Mouse (Mus musculus): ENCODE results near the gene Klf9. TPM values are rescaled to one million over a fixed set of nuclear protein-coding genes. Genes with fewer than 3 reads are reported as not detected.
A peak's percentile ranks its signal among the peaks of the same experiment; 100 is the strongest.

The Klf9 gene
- polyA plus RNA-seq, 1 experiment from 2014 or later = 3.1 TPM

DNA sequence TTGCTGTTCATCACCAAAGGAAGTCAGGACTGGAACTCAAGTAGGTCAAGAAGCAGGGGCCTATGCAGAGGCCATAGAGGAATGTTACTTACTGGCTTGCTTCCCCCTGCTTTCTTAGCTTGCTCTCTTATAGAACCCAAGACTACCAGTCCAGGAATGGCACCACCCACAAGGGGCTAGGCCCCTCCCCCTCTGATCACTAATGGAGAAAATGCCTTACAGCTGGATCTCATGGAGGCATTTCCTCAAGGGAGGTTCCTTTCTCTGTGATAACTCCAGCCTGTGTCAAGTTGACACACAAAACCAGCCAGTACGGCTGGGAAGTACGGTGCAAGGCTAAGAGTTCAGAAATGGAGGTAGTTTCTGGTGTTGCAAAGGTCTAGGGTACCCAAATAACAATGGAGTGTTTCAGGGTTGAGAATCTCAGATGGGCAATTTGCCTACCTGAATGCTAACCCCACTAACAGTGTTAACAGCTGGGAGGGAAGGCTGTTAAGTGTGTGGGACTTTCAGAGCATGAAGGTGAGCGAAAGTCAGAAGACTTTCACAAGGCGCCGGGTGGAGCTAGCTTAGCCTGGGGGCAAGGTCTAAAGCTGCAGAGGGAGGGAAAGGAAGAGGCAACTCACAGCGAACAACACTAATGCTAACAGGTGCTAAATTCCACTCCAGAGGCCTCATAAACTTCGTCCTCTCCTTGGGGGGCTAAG lies 8.2 kb upstream of the Klf9 start:
- WGBS = 54% methylated on average over 7 of the region's 7 CpGs
- Histone ChIP-seq H3K36me3 (no peaks in the 10 kb centered on the region), H3K27ac (no peak overlapping the region), H3K4me3 (no peak overlapping the region), H3K9me3 (replicated peaks) (no peaks in the 10 kb centered on the region), H3K4me2 (no peak overlapping the region), H3K4me1 (replicated peaks) (peaks cover 33% of the 10 kb centered on the region), H3K9ac (no peak overlapping the region), H3K27me3 (peaks cover 20% of the 10 kb centered on the region)
- no peak for ATAC-seq (replicated peaks; ENCODE audit: insufficient number of reproducible peaks, insufficient read depth, low FRiP score, low read depth)

DNA sequence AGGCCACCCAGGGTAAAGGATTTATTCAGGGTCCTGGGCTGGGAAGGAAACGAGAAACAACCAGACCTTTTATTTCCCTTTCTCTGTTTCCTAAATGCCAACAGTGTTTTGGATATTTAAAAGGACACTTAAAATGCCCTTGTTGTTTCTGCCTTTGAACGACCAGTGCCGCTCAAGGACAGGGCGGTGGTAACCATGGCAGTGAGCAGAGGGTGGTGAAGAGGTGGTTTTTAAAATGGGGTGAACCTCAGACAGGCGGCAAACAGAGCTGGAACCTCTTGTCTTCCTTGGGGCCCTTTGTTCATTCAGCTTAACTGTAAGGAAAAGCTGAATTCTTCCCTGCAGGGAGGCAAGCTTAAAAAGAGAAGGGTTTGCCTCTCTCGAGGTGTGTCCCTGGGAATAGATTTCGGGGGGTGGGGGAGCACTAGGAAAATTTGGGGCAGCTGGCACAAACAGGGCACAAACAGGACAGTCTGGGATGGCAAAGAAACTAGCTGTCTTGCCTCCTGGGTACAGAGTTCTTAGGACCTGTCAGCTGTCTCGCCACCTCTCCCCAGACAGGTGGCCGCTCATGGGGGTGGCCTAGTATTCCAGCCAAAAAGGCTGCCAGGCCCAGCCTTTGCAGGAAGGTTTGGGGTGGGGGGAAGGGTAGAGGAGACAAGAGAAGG lies 7.5 kb upstream of the Klf9 start:
- H3K9me3 ChIP-seq (replicated peaks) = no peaks in the 10 kb centered on the region
- H3K36me3 ChIP-seq = no peaks in the 10 kb centered on the region
- peak overlapping the region; percentile 55 for H3K4me3 ChIP-seq
- peaks cover 33% of the 10 kb centered on the region for H3K4me1 ChIP-seq (replicated peaks)
- 34% methylated on average over 9 of the region's 9 CpGs for WGBS
- 0 out of 2 replicates have a peak overlapping the region, but pooled peaks have one; percentile 47 for H3K9ac ChIP-seq
- peak overlapping the region; percentile 95 for H3K4me2 ChIP-seq
- no peak overlapping the region for H3K27ac ChIP-seq
- peaks cover 20% of the 10 kb centered on the region for H3K27me3 ChIP-seq
- no peak for ATAC-seq (replicated peaks; ENCODE audit: insufficient number of reproducible peaks, insufficient read depth, low FRiP score, low read depth)

DNA sequence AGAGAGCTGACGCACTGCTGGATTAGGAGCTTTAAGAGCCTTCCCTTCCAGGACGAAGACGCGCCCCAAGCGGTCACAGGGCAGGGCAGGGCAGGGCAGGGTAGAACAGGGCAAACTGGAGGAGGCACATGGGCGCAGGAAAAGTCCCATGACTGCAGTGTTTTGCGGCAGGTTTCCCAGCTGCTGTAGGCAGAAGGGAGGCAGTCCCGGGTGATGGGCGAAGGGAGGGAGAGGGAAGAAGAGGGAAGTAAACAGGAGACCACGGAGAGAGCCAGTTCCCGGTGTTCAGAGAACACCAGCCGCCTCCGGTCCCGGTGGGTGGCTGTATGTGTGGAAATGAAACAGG lies 7.0 kb upstream of the Klf9 start:
- no peak overlapping the region for H3K27ac ChIP-seq
- no peaks in the 10 kb centered on the region for H3K36me3 ChIP-seq
- H3K4me1 ChIP-seq (replicated peaks) = peaks cover 33% of the 10 kb centered on the region
- 4% methylated on average over 14 of the region's 14 CpGs for WGBS
- peak overlapping the region; percentile 55 for H3K4me3 ChIP-seq
- peak overlapping the region; percentile 95 for H3K4me2 ChIP-seq
- ATAC-seq (replicated peaks; ENCODE audit: insufficient number of reproducible peaks, insufficient read depth, low FRiP score, low read depth) = no peak
- peak overlapping the region; percentile 47; the same call in 1 of the 2 replicates for H3K9ac ChIP-seq
- H3K27me3 ChIP-seq = peaks cover 20% of the 10 kb centered on the region
- H3K9me3 ChIP-seq (replicated peaks) = no peaks in the 10 kb centered on the region

DNA sequence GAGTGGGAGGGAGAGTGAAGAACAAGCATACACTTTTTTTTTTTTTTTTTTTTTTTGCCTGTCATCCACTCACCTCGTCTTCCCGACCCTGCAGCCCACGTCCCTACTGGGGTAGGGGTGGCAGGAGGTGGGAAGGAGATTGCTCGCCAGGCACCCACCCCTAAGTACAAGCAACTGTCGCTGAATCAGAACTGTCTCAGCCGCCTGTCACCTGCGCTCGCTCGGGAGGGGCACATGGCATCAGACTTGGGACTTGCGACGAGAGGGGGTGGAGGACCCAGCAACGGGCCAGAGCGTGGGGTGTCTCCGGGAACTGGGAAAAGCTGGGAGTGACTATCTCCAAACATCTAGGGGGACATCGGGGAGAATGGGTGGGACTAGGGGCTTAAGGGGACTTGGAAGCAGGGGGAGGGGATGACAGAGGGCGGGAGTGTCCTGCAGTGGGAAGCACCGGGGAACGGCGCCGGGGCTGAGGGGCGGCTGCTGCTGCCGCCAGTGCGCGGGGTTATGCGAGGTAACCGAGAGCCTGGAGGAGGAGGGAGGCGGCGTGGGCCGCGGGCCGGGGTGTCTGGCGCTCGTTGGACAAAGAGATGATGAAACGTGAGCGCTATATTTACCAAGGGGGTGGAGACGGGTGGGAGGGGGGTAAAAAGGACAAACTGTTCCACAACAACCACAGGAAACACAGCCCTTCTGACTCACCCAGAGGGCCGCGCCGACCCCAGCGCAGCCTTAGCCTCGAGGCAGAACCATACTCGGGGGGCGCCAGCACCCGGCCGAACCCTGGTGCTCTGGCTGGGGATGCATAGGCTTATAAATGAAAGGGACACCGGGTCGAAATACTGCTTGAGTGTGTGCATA lies 6.4 kb upstream of the Klf9 start:
- Histone ChIP-seq H3K9ac (peak overlapping the region; percentile 47), H3K4me2 (peak overlapping the region; percentile 95), H3K27ac (no peak overlapping the region), H3K27me3 (peaks cover 20% of the 10 kb centered on the region), H3K9me3 (replicated peaks) (no peaks in the 10 kb centered on the region), H3K4me1 (replicated peaks) (peaks cover 33% of the 10 kb centered on the region), H3K4me3 (peak overlapping the region; percentile 55), H3K36me3 (no peaks in the 10 kb centered on the region)
- ATAC-seq (replicated peaks; ENCODE audit: insufficient number of reproducible peaks, insufficient read depth, low FRiP score, low read depth) = peak; percentile 66
- WGBS = 1% methylated on average over 46 of the region's 47 CpGs

DNA sequence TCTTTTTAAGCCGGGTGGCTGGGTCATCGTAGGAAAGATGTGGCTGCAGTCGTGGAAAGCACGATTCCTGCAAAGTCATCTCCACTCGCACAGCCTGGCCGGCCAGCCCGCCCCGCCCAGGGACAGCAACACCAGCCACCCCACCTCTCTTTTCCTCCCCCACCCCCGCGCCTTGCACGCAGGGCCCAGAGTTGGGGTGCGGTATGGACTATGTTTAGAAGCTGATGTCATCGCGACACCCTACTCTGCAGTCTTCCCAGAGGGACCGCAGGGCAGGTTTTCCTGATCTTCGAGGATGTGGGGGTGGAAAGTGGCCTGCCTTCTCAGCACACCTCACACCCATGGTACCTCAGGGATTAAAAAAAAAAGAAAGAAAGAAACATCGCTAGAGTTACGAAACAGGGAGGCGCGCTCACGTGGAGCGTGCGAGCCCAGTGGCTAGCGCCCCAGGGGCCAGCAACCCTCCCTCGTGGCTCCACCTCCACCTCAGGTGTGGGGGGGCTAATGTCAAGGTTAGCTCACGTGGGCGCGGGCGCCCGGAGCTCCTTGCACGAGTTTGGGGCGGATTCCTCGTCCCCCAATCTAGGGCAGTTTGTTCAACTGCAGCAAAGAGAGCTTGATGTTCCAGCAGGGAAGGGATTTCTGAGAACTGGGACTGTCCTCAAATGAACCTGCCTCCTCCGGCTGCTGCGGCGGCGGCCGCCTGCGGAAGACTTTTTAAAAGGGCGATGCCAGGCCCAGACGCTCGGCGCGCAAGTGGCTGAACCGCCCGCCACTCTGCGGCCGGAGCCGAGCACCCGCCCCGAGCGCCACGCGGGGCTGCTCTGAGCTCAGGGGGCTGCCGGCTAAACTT lies 5.5 kb upstream of the Klf9 start:
- Histone ChIP-seq H3K9ac (peak overlapping the region; percentile 47), H3K4me1 (replicated peaks) (peaks cover 33% of the 10 kb centered on the region), H3K36me3 (no peaks in the 10 kb centered on the region), H3K4me3 (peak overlapping the region; percentile 55), H3K9me3 (replicated peaks) (no peaks in the 10 kb centered on the region), H3K27ac (peak overlapping the region; percentile 25; the same call in 1 of the 2 replicates), H3K4me2 (peak overlapping the region; percentile 95), H3K27me3 (peaks cover 20% of the 10 kb centered on the region)
- under 1% methylated on average over 55 of the region's 55 CpGs for WGBS
- ATAC-seq (replicated peaks; ENCODE audit: insufficient number of reproducible peaks, insufficient read depth, low FRiP score, low read depth) = peak; percentile 40; the same call in 1 of the 2 replicates

DNA sequence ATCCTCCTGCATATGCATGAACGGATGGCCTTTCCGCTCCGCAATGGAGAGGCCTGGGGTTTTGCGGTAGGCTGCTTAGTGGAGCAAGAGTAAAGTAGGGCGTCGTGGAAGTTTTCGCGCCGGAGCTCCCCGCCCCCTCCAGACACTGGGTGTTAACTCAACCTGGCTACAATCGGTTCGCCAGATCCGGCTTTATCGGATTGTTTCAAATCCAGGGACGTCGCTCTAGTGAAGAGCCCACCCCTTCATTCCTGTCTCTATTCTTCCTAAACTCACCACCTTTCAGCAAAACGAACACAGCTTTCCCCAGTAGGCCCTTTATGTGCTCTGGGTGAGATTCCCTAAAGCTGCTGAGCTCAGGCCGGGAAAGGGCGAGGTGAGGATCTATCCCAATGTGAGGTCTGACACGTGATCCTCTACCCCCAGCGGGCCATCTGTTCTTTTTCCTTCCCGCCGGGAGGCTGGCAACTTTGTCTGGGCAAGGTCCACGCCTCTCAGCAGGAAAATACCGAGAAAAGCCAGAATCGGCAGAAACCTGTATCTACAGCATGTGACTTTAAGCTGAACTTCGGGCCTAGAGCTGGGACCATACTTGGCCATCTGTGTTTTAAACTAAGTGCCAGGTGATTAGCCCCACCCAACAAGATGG lies 4.7 kb upstream of the Klf9 start:
- no peak for ATAC-seq (replicated peaks; ENCODE audit: insufficient number of reproducible peaks, insufficient read depth, low FRiP score, low read depth)
- WGBS = 5% methylated on average over 27 of the region's 27 CpGs
- peaks cover 33% of the 10 kb centered on the region for H3K4me1 ChIP-seq (replicated peaks)
- H3K4me3 ChIP-seq = peak overlapping the region; percentile 55
- H3K36me3 ChIP-seq = no peaks in the 10 kb centered on the region
- peak overlapping the region; percentile 95 for H3K4me2 ChIP-seq
- no peaks in the 10 kb centered on the region for H3K9me3 ChIP-seq (replicated peaks)
- peak overlapping the region; percentile 47 for H3K9ac ChIP-seq
- H3K27me3 ChIP-seq = peaks cover 17% of the 10 kb centered on the region
- H3K27ac ChIP-seq = peak overlapping the region; percentile 25; the same call in 1 of the 2 replicates

DNA sequence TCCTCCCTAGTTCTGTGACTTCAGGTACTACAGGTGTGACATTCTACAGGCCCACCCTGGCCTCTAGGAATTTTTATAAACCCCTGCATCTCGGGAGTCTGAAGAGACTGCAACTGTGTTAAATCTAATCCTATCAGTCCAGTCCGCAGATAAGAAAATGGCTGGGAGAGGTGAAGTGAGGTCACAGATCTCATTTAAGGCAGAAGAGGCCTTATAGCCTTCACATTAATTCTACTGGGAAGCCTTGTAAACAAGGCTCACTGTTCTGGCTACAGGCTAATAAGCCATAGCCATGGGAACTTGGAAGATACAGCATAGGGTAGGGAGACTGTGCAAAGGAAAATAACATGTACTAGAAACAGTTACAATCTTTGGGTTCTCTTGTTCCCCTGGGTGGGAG lies 3.7 kb upstream of the Klf9 start:
- H3K27me3 ChIP-seq = peaks cover 13% of the 10 kb centered on the region
- no peak for ATAC-seq (replicated peaks; ENCODE audit: insufficient number of reproducible peaks, insufficient read depth, low FRiP score, low read depth)
- H3K4me1 ChIP-seq (replicated peaks) = peaks cover 37% of the 10 kb centered on the region
- H3K4me2 ChIP-seq = no peak overlapping the region
- no peaks in the 10 kb centered on the region for H3K36me3 ChIP-seq
- H3K9me3 ChIP-seq (replicated peaks) = no peaks in the 10 kb centered on the region
- H3K27ac ChIP-seq = no peak overlapping the region
- H3K4me3 ChIP-seq = no peak overlapping the region
- no peak overlapping the region for H3K9ac ChIP-seq
- WGBS = 42% methylated on average over 2 of the region's 2 CpGs

DNA sequence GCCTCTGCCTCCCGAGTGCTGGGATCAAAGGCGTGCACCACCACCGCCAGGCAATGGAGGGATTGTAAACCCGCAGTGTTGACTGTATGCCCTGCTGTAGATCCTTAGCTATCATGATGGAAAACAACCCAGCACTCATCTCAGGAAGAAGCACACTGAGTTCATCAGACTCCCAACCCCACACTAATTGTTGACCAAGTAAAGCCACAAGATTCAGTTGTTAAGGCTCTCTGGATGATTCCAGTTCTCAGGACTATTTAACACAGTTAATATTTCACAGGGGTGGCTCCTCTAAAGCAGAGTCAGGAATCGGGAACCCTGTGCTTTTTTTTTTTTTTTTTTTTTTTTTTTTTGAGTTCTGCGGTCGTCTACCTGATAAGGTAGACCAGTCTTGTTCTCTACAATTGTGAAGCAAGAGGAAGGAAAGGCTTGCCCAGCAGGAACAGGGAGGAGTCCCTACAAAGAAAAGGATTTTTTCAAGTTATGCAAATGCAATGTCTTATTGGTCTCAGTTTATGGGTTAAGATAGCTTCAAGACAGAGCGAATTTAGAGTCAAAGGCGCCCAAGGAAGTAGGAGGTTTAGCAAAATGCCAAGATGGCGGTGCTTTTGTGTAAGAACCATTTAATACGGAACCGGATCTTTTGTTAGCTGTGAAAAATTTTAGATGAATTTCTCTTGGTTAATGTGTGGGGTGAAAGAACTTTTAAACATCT lies 1.1 kb upstream of the Klf9 start:
- ATAC-seq (replicated peaks; ENCODE audit: insufficient number of reproducible peaks, insufficient read depth, low FRiP score, low read depth) = no peak
- Histone ChIP-seq H3K4me3 (peak overlapping the region; percentile 65), H3K27me3 (peaks cover 5% of the 10 kb centered on the region; the same call in 1 of the 2 replicates), H3K9ac (no peak overlapping the region), H3K4me2 (peak overlapping the region; percentile 99), H3K9me3 (replicated peaks) (no peaks in the 10 kb centered on the region), H3K27ac (peak overlapping the region; percentile 92), H3K36me3 (no peaks in the 10 kb centered on the region), H3K4me1 (replicated peaks) (peaks cover 35% of the 10 kb centered on the region)
- 43% methylated on average over 12 of the region's 12 CpGs for WGBS

DNA sequence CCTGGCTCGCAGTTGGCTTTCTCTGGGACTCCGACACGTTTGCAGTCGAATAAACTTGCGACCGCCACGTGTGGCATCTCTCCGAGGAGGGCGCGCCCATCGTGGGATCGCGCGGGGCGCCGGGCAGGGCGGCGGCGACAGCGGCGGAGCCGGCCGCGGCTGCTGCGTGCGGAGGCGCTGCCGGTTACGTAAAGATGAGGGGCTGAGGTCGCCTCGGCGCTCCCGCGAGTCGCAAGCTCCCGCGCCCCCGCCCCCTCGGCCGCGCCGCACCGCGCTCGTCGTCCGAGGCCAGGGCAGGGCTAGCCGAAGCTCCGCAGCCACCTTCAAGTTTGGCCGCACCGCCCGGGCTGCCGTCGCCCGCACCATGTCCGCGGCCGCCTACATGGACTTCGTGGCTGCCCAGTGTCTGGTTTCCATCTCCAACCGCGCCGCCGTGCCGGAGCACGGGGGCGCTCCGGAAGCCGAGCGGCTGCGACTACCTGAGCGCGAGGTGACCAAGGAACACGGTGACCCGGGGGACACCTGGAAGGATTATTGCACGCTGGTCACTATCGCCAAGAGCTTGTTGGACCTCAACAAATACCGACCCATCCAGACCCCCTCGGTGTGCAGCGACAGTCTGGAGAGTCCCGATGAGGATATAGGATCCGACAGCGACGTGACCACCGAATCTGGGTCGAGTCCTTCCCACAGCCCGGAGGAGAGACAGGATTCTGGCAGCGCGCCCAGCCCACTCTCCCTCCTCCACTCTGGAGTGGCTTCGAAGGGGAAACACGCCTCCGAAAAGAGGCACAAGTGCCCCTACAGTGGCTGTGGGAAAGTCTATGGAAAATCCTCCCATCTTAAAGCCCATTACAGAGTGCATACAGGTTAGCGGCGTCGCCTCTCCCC lies 610 bp downstream of the Klf9 start:
- peaks cover 5% of the 10 kb centered on the region; the same call in 1 of the 2 replicates for H3K27me3 ChIP-seq
- H3K27ac ChIP-seq = peak overlapping the region; percentile 92
- peaks cover 17% of the 10 kb centered on the region for H3K4me1 ChIP-seq (replicated peaks)
- under 1% methylated on average over 80 of the region's 94 CpGs for WGBS
- peak; percentile 41; the same call in 1 of the 2 replicates for ATAC-seq (replicated peaks; ENCODE audit: insufficient number of reproducible peaks, insufficient read depth, low FRiP score, low read depth)
- peak overlapping the region; percentile 65 for H3K4me3 ChIP-seq
- H3K9me3 ChIP-seq (replicated peaks) = no peaks in the 10 kb centered on the region
- H3K36me3 ChIP-seq = no peaks in the 10 kb centered on the region
- H3K4me2 ChIP-seq = peak overlapping the region; percentile 99
- peak overlapping the region; percentile 68 for H3K9ac ChIP-seq

Data from heart, embryonic 15.5 days (tissue).